Comparison of ENCODE assay signal across 7 mouse cellular contexts in the genomic region with DNA sequence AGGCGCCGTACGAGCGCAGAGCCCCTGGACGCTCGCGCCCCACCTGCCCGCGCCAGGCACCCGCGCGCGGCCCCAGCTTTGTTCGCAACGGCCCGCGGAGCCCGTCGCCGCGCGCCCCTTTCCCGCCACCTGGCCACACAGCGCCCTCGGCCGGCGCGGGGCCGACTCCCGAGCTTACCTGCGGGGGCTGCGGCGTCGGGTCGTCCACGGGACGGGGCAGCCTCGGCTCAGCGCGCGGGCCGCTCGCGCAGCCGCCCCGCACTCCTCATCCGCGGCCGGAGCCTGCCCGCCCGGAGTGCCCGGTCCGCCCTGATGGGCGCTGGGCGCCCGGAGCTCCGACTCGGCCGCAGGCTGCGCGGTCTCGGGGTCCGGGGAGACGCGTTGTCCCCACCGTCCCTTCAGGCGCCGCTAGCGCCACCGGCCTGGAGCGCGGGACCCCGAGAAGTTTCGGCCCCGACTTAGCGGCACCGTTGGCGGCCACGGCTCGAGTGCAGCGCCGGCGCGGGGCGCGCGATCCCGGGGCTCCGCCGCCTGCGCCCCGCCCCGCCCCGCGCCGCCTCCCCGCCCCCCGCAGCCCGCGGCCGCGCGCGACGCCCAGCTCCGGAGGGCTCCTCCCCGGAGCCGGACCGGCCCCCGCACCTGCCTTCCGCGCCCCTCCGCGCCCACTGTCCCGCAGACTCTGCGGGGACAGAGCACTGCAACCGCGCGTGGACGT. TPM values are rescaled to one million over a fixed set of nuclear protein-coding genes. Genes with fewer than 3 reads are reported as not detected.
DNase-seq lines count a peak whose midpoint lies in the region; ATAC-seq and TF ChIP-seq lines count a peak whose summit lies in the region.

A gene (minus strand): TSS at position 545 of the 715 bp plus-strand sequence.

- H3K27me3 ChIP-seq in liver, adult 2 months (ENCODE audit: control insufficient read depth, insufficient read depth, low read length): peaks cover 14% of the 10 kb centered on the region
- H3K27me3 ChIP-seq in limb, embryonic 12.5 days: peaks cover 4% of the 10 kb centered on the region; the same call in 1 of the 2 replicates
- peaks cover 43% of the 10 kb centered on the region for H3K27me3 ChIP-seq in neural tube, embryonic 13.5 days

- no peaks in the 10 kb centered on the region for H3K36me3 ChIP-seq in liver, adult 2 months (ENCODE audit: control insufficient read depth, insufficient read depth, low read length)
- no peaks in the 10 kb centered on the region for H3K36me3 ChIP-seq in limb, embryonic 12.5 days
- no peaks in the 10 kb centered on the region for H3K36me3 ChIP-seq in neural tube, embryonic 13.5 days

- DNase-seq in liver, adult 2 months (ENCODE audit: extremely low read depth, low read depth, low spot score): no peak
- no peak for DNase-seq in liver

- ATAC-seq in common myeloid progenitor, adult 5-6 weeks (replicated peaks; ENCODE audit: low read depth, poor library complexity, severe bottlenecking): 0 out of 2 replicates have a peak, but pooled peaks have one; percentile 24
- ATAC-seq in granulocyte monocyte progenitor cell, adult 5-6 weeks (replicated peaks; ENCODE audit: poor library complexity, severe bottlenecking): 0 out of 2 replicates have a peak, but pooled peaks have one; percentile 19
- peak; percentile 70 for ATAC-seq in limb, embryonic 12.5 days (ENCODE audit: insufficient number of reproducible peaks, insufficient read depth, low FRiP score, low TSS enrichment, low read depth)
- peak; percentile 77 for ATAC-seq in neural tube, embryonic 13.5 days (ENCODE audit: low read depth)
- ATAC-seq in activated CD4-positive, CD25-positive, alpha-beta regulatory T cell, adult 4 months: no peak

- no peak within 1 kb of the TSS for H3K27ac ChIP-seq in liver, adult 2 months (replicated peaks; ENCODE audit: insufficient read depth, low read depth, low read length)
- peak within 1 kb of the TSS; percentile 78 for H3K27ac ChIP-seq in limb, embryonic 12.5 days
- no peak within 1 kb of the TSS for H3K27ac ChIP-seq in neural tube, embryonic 13.5 days (replicated peaks)

- H3K4me1 ChIP-seq in liver, adult 2 months (ENCODE audit: control insufficient read depth, insufficient read depth, low read length): no peaks in the 10 kb centered on the region
- peaks cover 27% of the 10 kb centered on the region for H3K4me1 ChIP-seq in limb, embryonic 12.5 days (replicated peaks)
- peaks cover 15% of the 10 kb centered on the region for H3K4me1 ChIP-seq in neural tube, embryonic 13.5 days (replicated peaks)

- H3K4me2 ChIP-seq in limb, embryonic 12.5 days: peak within 1 kb of the TSS; percentile 84
- peak within 1 kb of the TSS; percentile 87 for H3K4me2 ChIP-seq in neural tube, embryonic 13.5 days

- TF ChIP-seq CTCF in liver, adult 2 months (IDR thresholded peaks at IDR 0.05; ENCODE audit: low read depth, low read length): no peak

- H3K4me3 ChIP-seq in liver, adult 2 months (ENCODE audit: insufficient read depth, low read depth, low read length): peak within 1 kb of the TSS; percentile 66; the same call in 1 of the 2 replicates
- H3K4me3 ChIP-seq in limb, embryonic 12.5 days (replicated peaks): peak within 1 kb of the TSS; percentile 87
- H3K4me3 ChIP-seq in neural tube, embryonic 13.5 days: peak within 1 kb of the TSS; percentile 72

- no peak for TF ChIP-seq POLR2A in liver, adult 2 months (IDR thresholded peaks at IDR 0.05; ENCODE audit: extremely low read depth, insufficient read depth, low read length)

- peak within 1 kb of the TSS; percentile 60 for H3K9ac ChIP-seq in liver, adult 2 months (ENCODE audit: low read depth, low read length)
- peak within 1 kb of the TSS; percentile 93 for H3K9ac ChIP-seq in limb, embryonic 12.5 days (replicated peaks)
- peak within 1 kb of the TSS; percentile 77 for H3K9ac ChIP-seq in neural tube, embryonic 13.5 days

- H3K79me2 ChIP-seq in liver, adult 2 months (ENCODE audit: control insufficient read depth, insufficient read depth, low read length): no peaks in the 10 kb centered on the region

- 1% methylated on average over 99 of the region's 120 CpGs for WGBS in liver, adult 2 months
- WGBS in limb, embryonic 12.5 days: under 1% methylated on average over 88 of the region's 120 CpGs
- under 1% methylated on average over 85 of the region's 120 CpGs for WGBS in neural tube, embryonic 13.5 days

- 0 out of 2 replicates have a peak, but pooled peaks cover 3% of the 10 kb centered on the region for H3K9me3 ChIP-seq in limb, embryonic 12.5 days
- H3K9me3 ChIP-seq in neural tube, embryonic 13.5 days: no peaks in the 10 kb centered on the region

RNA-seq across cellular contexts. Expression of the gene that starts here (rescaled TPM):
- 4.0 and 5.8 TPM in 2 replicates for total RNA-seq in liver, adult 2 months (2014; rRNA removed)
- polyA plus RNA-seq in liver, adult 2 months (2012; rRNA removed): 4.7 and 5.3 TPM in 2 replicates
- 0.82 TPM in 1 of 2 replicates, not detected in the other for total RNA-seq in common myeloid progenitor, adult 5-6 weeks (2017)
- total RNA-seq in granulocyte monocyte progenitor cell, adult 5-6 weeks (2014; fragmentation: Nextera tagmentation): not detected in 2 replicates
- total RNA-seq in granulocyte monocyte progenitor cell, adult 5-6 weeks (2017): 0.93 TPM in 1 of 2 replicates, not detected in the other
- 21.9 and 24.9 TPM in 2 replicates for polyA plus RNA-seq in limb, embryonic 12.5 days (2016; fragmentation: Nextera tagmentation; extraction: Ambion mirVana)
- polyA plus RNA-seq in neural tube, embryonic 13.5 days (2015; fragmentation: Nextera tagmentation; extraction: Ambion mirVana): 4.3 and 5.5 TPM in 2 replicates
- polyA plus RNA-seq in activated CD4-positive, CD25-positive, alpha-beta regulatory T cell, adult 4 months (2017; shearing (Covaris generic)): not detected

Comparison
In these comparisons a context has a peak if more than half of its experiments do, and no peak if none do; other contexts are left out.
1. Peak in ATAC-seq in common myeloid progenitor, adult 5-6 weeks; RNA of the gene not detected or under 1 TPM.
2. Peak in ATAC-seq in granulocyte monocyte progenitor cell, adult 5-6 weeks; RNA of the gene not detected or under 1 TPM.